Mouse (Mus musculus) midbrain, embryonic 16.5 days (tissue): ENCODE results near the gene 1110017D15Rik. TPM values are rescaled to one million over a fixed set of nuclear protein-coding genes. Genes with fewer than 3 reads are reported as not detected.

Experiments used
- ATAC-seq: fragments of 200-750 bp; cut with Nextera tagmentation; 2 replicates; pipeline ENCODE4 v1.8.0; 2017; ENCODE audit warnings: moderate TSS enrichment
- H3K27ac ChIP-seq: fragments of 300-500 bp; sonication (generic); 2 replicates; pipeline ENCODE4 v1.5.1; 2014; ENCODE audit warnings: mild to moderate bottlenecking, low read length, mixed read lengths
- H3K27me3 ChIP-seq: fragments of 300-500 bp; sonication (generic); 2 replicates; pipeline ENCODE4 v1.6.1; 2014; ENCODE audit warnings: low read depth, low read length, mixed read lengths; ENCODE audit not compliant: control insufficient read depth, insufficient read depth
- H3K36me3 ChIP-seq: fragments of 300-500 bp; sonication (generic); 2 replicates; pipeline ENCODE4 v1.6.1; 2014; ENCODE audit warnings: mild to moderate bottlenecking, low read length, moderate library complexity, mixed read lengths; ENCODE audit not compliant: control insufficient read depth, insufficient read depth
- H3K4me1 ChIP-seq: fragments of 300-500 bp; sonication (generic); 2 replicates; pipeline ENCODE4 v1.6.1; 2014; ENCODE audit warnings: mild to moderate bottlenecking, low read length, mixed read lengths; ENCODE audit not compliant: control insufficient read depth, insufficient read depth
- H3K4me2 ChIP-seq: fragments of 300-500 bp; sonication (generic); 2 replicates; pipeline ENCODE4 v1.6.1; 2014; ENCODE audit warnings: mild to moderate bottlenecking, low read length, mixed read lengths
- H3K4me3 ChIP-seq: fragments of 300-500 bp; sonication (generic); 2 replicates; pipeline ENCODE4 v1.5.1; 2014; ENCODE audit warnings: low read depth, mild to moderate bottlenecking, low read length, moderate library complexity, mixed read lengths
- H3K9ac ChIP-seq: fragments of 300-500 bp; sonication (generic); 2 replicates; pipeline ENCODE4 v1.6.1; 2014; ENCODE audit warnings: low read depth, low read length, mixed read lengths
- H3K9me3 ChIP-seq: fragments of 300-500 bp; sonication (generic); replicated peaks from 2 replicates; pipeline ENCODE4 v1.6.1; 2014; ENCODE audit warnings: mild to moderate bottlenecking, low read length, mixed read lengths; ENCODE audit not compliant: control insufficient read depth, poor library complexity, severe bottlenecking
- WGBS: fragments of 180-500 bp; shearing (Covaris S2); extraction: QIAGEN DNeasy Blood & Tissue Kit; methylation state at CpG from one replicate; pipeline ENCODE4 v1.1.7; 2014; 5-methylcytosine and 5-hydroxymethylcytosine counted together
- polyA plus RNA-seq: library from polyadenylated mRNA; unstranded; fragments of >200 nt; fragmentation: Nextera tagmentation; extraction: Ambion mirVana; gene quantifications from 2 replicates; pipeline ENCODE4 v1.2.1, GENCODE M21; 2015

The 1110017D15Rik gene
- 15.1 and 18.5 TPM in 2 replicates for polyA plus RNA-seq

GRCm38 (mm10) chr4:41517233-41517632 lies at the start of gene 1110017D15Rik:
Gene 1110017D15Rik, minus strand, starts transcription at chr4:41517333.
- Histone ChIP-seq H3K9ac (no peak within 1 kb of the TSS), H3K9me3 (no peaks in the 10 kb centered on the region), H3K4me3 (no peak within 1 kb of the TSS), H3K27ac (no peak within 1 kb of the TSS), H3K36me3 (peaks cover 18% of the 10 kb centered on the region), H3K4me2 (no peak within 1 kb of the TSS), H3K4me1 (peaks cover 10% of the 10 kb centered on the region), H3K27me3 (no peaks in the 10 kb centered on the region)
- WGBS: 96% methylated on average over 2 of the region's 2 CpGs
- ATAC-seq: no peak

GRCm38 (mm10) chr4:41566123-41566522 lies 49.0 kb upstream of the 1110017D15Rik start:
- Histone ChIP-seq H3K9ac (peak overlapping the region; percentile 27; the same call in 1 of the 2 replicates), H3K9me3 (no peaks in the 10 kb centered on the region), H3K27ac (no peak overlapping the region), H3K27me3 (no peaks in the 10 kb centered on the region), H3K36me3 (no peaks in the 10 kb centered on the region), H3K4me1 (peaks cover 30% of the 10 kb centered on the region), H3K4me2 (peak overlapping the region; percentile 9; the same call in 1 of the 2 replicates), H3K4me3 (no peak overlapping the region)
- no peak for ATAC-seq
- WGBS: 14% methylated on average over 3 of the region's 3 CpGs

GRCm38 (mm10) chr4:41563297-41563696 lies 46.2 kb upstream of the 1110017D15Rik start:
- Histone ChIP-seq H3K27me3 (no peaks in the 10 kb centered on the region), H3K4me1 (peaks cover 24% of the 10 kb centered on the region), H3K9ac (no peak overlapping the region), H3K36me3 (no peaks in the 10 kb centered on the region), H3K9me3 (no peaks in the 10 kb centered on the region), H3K27ac (no peak overlapping the region), H3K4me2 (no peak overlapping the region), H3K4me3 (no peak overlapping the region)
- 91% methylated on average over 5 of the region's 5 CpGs for WGBS
- ATAC-seq: no peak

- no peaks in the 10 kb centered on the region for H3K36me3 ChIP-seq
- no peak for ATAC-seq
- H3K27ac ChIP-seq: no peak overlapping the region; the same call in 1 of the 2 replicates
- peaks cover 14% of the 10 kb centered on the region for H3K4me1 ChIP-seq
- no peaks in the 10 kb centered on the region for H3K9me3 ChIP-seq
- 56% methylated on average over 3 of the region's 3 CpGs for WGBS
- no peaks in the 10 kb centered on the region for H3K27me3 ChIP-seq
- H3K9ac ChIP-seq: no peak overlapping the region
- H3K4me2 ChIP-seq: no peak overlapping the region
- H3K4me3 ChIP-seq: no peak overlapping the region
Observed at GRCm38 (mm10) chr4:41557092-41557491, 40.0 kb upstream of the 1110017D15Rik start.

- H3K4me2 ChIP-seq: no peak overlapping the region
- peak; percentile 77 for ATAC-seq
Observed at GRCm38 (mm10) chr4:41556311-41556953, 39.3 kb upstream of the 1110017D15Rik start.

GRCm38 (mm10) chr4:41554994-41555663 lies 38.0 kb upstream of the 1110017D15Rik start:
- no peak for ATAC-seq
- H3K4me2 ChIP-seq: no peak overlapping the region
- peaks cover 14% of the 10 kb centered on the region for H3K4me1 ChIP-seq
- no peak overlapping the region for H3K9ac ChIP-seq
- no peaks in the 10 kb centered on the region for H3K27me3 ChIP-seq
- no peaks in the 10 kb centered on the region for H3K9me3 ChIP-seq
- H3K27ac ChIP-seq: no peak overlapping the region
- H3K4me3 ChIP-seq: no peak overlapping the region
- 81% methylated on average over 14 of the region's 14 CpGs for WGBS
- no peaks in the 10 kb centered on the region for H3K36me3 ChIP-seq

More at GRCm38 (mm10) chr4:41556311-41556953, 39.3 kb upstream of the 1110017D15Rik start:
- no peaks in the 10 kb centered on the region for H3K36me3 ChIP-seq
- WGBS: 45% methylated on average over 5 of the region's 5 CpGs
- no peak overlapping the region for H3K4me3 ChIP-seq
- H3K27me3 ChIP-seq: no peaks in the 10 kb centered on the region
- peak overlapping the region; percentile 40 for H3K27ac ChIP-seq
- H3K9me3 ChIP-seq: no peaks in the 10 kb centered on the region
- H3K4me1 ChIP-seq: peaks cover 14% of the 10 kb centered on the region
- H3K9ac ChIP-seq: no peak overlapping the region

- H3K4me3 ChIP-seq: no peak overlapping the region
- ATAC-seq: no peak
- no peaks in the 10 kb centered on the region for H3K27me3 ChIP-seq
- H3K36me3 ChIP-seq: no peaks in the 10 kb centered on the region
- H3K9me3 ChIP-seq: no peaks in the 10 kb centered on the region
- peaks cover 17% of the 10 kb centered on the region for H3K4me1 ChIP-seq
- H3K27ac ChIP-seq: no peak overlapping the region
- no peak overlapping the region for H3K4me2 ChIP-seq
- WGBS: 60% methylated on average over 11 of the region's 11 CpGs
- H3K9ac ChIP-seq: no peak overlapping the region
Observed at GRCm38 (mm10) chr4:41553116-41553515, 36.0 kb upstream of the 1110017D15Rik start.

- no peak for ATAC-seq
Observed at GRCm38 (mm10) chr4:41552529-41552928, 35.4 kb upstream of the 1110017D15Rik start.

GRCm38 (mm10) chr4:41547086-41547485 lies 30.0 kb upstream of the 1110017D15Rik start:
- no peaks in the 10 kb centered on the region for H3K27me3 ChIP-seq
- no peaks in the 10 kb centered on the region for H3K9me3 ChIP-seq
- no peak overlapping the region for H3K9ac ChIP-seq
- WGBS: 81% methylated on average over 1 of the region's 1 CpGs
- no peak overlapping the region for H3K4me3 ChIP-seq
- no peak overlapping the region for H3K27ac ChIP-seq
- H3K4me2 ChIP-seq: no peak overlapping the region
- no peak for ATAC-seq
- H3K36me3 ChIP-seq: no peaks in the 10 kb centered on the region
- H3K4me1 ChIP-seq: peaks cover 8% of the 10 kb centered on the region

More at GRCm38 (mm10) chr4:41552529-41552928, 35.4 kb upstream of the 1110017D15Rik start:
- H3K9me3 ChIP-seq: no peaks in the 10 kb centered on the region
- 36% methylated on average over 6 of the region's 6 CpGs for WGBS
- H3K27me3 ChIP-seq: no peaks in the 10 kb centered on the region
- no peak overlapping the region for H3K4me2 ChIP-seq
- H3K4me3 ChIP-seq: no peak overlapping the region
- peaks cover 17% of the 10 kb centered on the region for H3K4me1 ChIP-seq
- no peaks in the 10 kb centered on the region for H3K36me3 ChIP-seq
- H3K9ac ChIP-seq: no peak overlapping the region
- H3K27ac ChIP-seq: no peak overlapping the region
